Mouse (Mus musculus): ENCODE data around the gene Kcnk16. TPM values are rescaled to one million over a fixed set of nuclear protein-coding genes. Genes with fewer than 3 reads are reported as not detected.
"Not testable (repeated sequence)": the region's sequence is repeated elsewhere in the genome, so short reads cannot be mapped to it uniquely, and the experiment has no call there.

Gene Kcnk16
- total RNA-seq (2022): not detected

GRCm38 (mm10) chr14:20269082-20269809, at the start of gene Kcnk16:
Kcnk16 (minus strand) TSS chr14:20269199.
- no peak for DNase-seq

GRCm38 (mm10) chr14:20315137-20315536, 46.1 kb upstream of the Kcnk16 start:
- no peak for DNase-seq

- not testable (repeated sequence) for DNase-seq
Observed at GRCm38 (mm10) chr14:20305085-20305484, 36.1 kb upstream of the Kcnk16 start.

- no peak for DNase-seq
Observed at GRCm38 (mm10) chr14:20298131-20298530, 29.1 kb upstream of the Kcnk16 start.

GRCm38 (mm10) chr14:20297616-20298015, 28.6 kb upstream of the Kcnk16 start:
- no peak for DNase-seq

- DNase-seq: no peak
Observed at GRCm38 (mm10) chr14:20294947-20295346, 25.9 kb upstream of the Kcnk16 start.

- peak; percentile 90 for DNase-seq
Observed at GRCm38 (mm10) chr14:20294117-20294892, 25.3 kb upstream of the Kcnk16 start, which contains the start of gene Nudt13. Nudt13 (plus strand) TSS chr14:20294697.

- no peak for DNase-seq
Observed at GRCm38 (mm10) chr14:20291391-20291790, 22.4 kb upstream of the Kcnk16 start.

GRCm38 (mm10) chr14:20268421-20268820, 578 bp downstream of the Kcnk16 start:
- no peak for DNase-seq

GRCm38 (mm10) chr14:20262346-20262745, 6.7 kb downstream of the Kcnk16 start:
- no peak for DNase-seq

GRCm38 (mm10) chr14:20258185-20259113, 10.6 kb downstream of the Kcnk16 start:
- DNase-seq: peak; percentile 59

GRCm38 (mm10) chr14:20250237-20251171, 18.5 kb downstream of the Kcnk16 start:
- DNase-seq: no peak

GRCm38 (mm10) chr14:20248001-20248400, 21.0 kb downstream of the Kcnk16 start:
- DNase-seq: peak; percentile 69

GRCm38 (mm10) chr14:20246811-20247266, 22.2 kb downstream of the Kcnk16 start:
- peak; percentile 78 for DNase-seq

- DNase-seq: no peak
Observed at GRCm38 (mm10) chr14:20245861-20246260, 23.1 kb downstream of the Kcnk16 start.

GRCm38 (mm10) chr14:20245318-20245717, 23.7 kb downstream of the Kcnk16 start:
- no peak for DNase-seq

GRCm38 (mm10) chr14:20243158-20243557, 25.8 kb downstream of the Kcnk16 start:
- DNase-seq: no peak

- no peak for DNase-seq
Observed at GRCm38 (mm10) chr14:20242454-20242853, 26.5 kb downstream of the Kcnk16 start.

GRCm38 (mm10) chr14:20234403-20234802, 34.6 kb downstream of the Kcnk16 start:
- DNase-seq: no peak

GRCm38 (mm10) chr14:20233016-20233980, 35.7 kb downstream of the Kcnk16 start:
- no peak for DNase-seq

All from adrenal gland, adult 8-10 months (tissue).